Mouse (Mus musculus): ENCODE measurements around the gene Ube2f.

The Ube2f gene

DNA sequence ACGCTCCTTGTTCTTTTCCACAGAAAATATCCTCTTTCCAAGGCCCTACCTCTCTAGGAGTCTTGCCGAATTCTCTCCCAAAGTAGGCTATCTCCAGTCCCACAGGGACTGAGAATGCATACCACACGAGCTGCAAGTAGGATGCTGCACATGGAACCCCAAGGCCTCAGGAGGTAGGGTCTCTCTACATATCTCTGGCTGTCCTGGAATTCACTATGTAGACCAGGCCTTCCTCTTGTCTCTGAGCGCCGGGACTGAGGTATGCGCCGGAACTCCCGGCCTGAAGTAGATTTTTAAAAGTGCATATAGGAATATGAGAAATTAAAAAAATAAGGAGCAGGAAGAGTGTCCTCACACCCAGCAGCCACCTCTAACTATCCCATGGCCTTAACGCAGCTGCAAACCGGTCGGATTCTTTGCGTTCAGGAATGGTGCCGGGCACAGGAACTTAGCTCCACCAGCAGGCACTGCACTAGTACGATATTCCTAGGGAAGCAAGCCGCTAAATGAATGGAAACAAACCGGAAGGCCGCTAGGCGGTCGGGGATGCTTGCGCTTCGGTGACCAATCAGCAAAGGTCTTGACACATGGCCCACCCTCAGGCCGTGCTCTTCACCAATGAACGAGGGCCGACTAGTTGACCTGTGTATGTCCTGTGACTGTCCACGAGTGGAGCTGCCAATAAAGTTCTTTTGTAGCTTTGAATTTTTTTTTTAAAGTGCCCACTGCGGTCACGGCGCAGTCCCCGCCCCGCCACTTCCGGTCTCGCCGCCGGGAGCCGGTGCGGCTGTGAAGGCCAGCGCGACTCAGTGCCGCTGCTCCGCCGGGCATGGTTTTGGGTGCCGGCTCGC is at the start of gene Ube2f:
Gene Ube2f, plus strand, starts transcription at position 741 of the 851 bp plus-strand sequence.
- peak; percentile 75 to 89 for DNase-seq (ENCODE audit: low spot score in 2 of 2)

DNA sequence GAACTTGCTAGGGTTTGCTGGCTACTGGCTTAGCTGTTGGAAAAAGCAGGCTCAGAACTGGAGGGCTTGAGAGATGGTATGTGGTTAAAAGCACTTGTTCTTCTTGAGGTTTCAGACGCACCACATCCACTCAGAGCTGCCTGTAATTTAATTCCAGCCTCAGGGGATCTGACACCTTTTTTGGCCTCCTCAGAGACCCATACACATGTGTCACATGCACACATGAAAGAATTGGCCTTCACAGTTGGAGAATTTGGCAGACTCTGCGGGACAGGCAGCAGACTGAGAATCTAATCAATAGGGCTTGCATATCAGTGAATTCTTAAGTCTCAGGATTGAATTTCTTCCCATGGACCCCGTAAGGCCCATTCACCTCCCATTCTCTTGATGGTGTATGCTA is 49.0 kb upstream of the Ube2f start:
- no peak for DNase-seq (ENCODE audit: low spot score in 2 of 2)

GRCm38 (mm10) chr1:91204221-91204765 is 45.8 kb upstream of the Ube2f start:
- DNase-seq (ENCODE audit: low spot score in 2 of 2) = no peak

DNA sequence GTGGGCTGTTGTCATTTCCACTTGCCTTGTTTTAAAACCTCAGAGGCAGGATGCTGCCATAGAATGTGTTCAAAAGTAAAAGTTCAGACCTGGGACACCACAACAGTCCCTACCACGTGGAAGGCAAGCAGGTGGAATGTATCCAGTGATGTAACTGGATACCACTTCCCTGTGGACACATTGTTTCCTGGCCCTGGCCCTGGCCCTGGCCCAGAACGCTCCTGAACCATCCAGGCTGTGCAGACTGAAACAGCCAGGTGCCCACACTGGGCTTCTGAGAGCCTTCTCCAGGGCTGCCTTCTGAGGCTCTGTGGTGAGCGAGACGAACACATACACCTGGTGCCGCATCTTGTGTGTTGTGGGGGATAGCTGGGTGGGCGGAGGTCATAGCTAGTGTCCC is 44.5 kb upstream of the Ube2f start:
- no peak for DNase-seq (ENCODE audit: low spot score in 2 of 2)

DNA sequence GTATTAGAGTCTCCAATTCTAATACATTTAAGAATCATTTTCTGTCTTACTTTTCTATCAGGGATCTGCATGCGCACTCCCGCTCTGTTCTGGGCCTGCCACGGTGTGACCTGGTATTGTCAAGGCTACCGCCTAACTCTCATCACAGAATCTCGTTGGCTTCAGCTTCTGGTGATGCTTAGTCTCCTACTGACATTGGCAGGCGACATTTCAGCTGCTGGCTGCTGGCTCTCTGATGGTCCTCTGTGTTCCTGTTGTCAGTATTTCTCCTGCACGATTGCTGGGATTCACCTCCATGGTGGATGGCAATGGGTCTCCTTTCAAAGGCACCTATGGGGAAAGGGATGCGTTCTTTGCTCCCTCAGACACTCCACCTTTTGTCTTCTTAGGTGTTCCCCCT is 43.8 kb upstream of the Ube2f start:
- no peak for DNase-seq (ENCODE audit: low spot score in 2 of 2)

GRCm38 (mm10) chr1:91206873-91207272 is 43.2 kb upstream of the Ube2f start:
- DNase-seq (ENCODE audit: low spot score in 2 of 2) = no peak

DNA sequence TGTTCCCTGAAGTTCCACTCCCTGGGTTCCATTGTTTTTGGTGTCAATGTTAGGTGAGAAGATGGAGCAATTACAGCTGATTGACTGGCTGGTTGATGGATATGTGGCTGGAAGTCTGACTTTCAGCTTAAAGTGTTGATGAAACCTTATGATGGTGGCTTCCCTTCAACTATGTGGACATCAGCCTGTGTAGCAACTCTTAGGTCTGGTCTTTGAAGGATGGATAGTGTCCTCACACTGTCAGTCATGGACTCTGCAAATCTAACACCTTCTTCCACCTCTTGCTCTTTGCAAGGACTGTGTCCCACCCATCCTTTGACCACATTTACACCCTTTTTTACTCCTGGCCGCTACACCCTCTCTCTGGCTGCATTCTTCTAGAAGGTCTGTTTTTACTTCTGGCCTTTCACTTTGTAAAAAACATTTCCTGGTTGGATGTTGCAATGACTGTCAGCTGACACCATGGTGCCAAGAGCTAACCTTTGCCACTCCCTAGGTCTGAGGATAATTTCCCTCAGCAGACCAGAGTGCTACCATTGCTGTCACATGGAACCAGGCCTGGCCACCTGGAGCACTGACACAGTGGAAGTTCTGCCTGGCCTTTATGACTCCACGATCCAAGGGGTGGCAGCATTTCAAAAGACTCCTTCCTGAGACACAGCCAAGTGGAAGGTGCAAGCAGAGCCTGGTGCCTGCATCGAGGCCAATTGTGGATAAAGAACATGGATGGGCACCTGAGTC is 42.6 kb upstream of the Ube2f start:
- no peak for DNase-seq (ENCODE audit: low spot score in 2 of 2)

GRCm38 (mm10) chr1:91209343-91209742 is 40.8 kb upstream of the Ube2f start:
- peak in 1 of 2 experiments; percentile 41 for DNase-seq (ENCODE audit: low spot score in 2 of 2)

GRCm38 (mm10) chr1:91209785-91210184 is 40.3 kb upstream of the Ube2f start:
- peak; percentile 73 to 86 for DNase-seq (ENCODE audit: low spot score in 2 of 2)

GRCm38 (mm10) chr1:91211099-91211498 is 39.0 kb upstream of the Ube2f start:
- peak; percentile 45 to 63 for DNase-seq (ENCODE audit: low spot score in 2 of 2)

- DNase-seq (ENCODE audit: low spot score in 2 of 2) = no peak
Observed at GRCm38 (mm10) chr1:91211591-91212008, 38.5 kb upstream of the Ube2f start.

DNA sequence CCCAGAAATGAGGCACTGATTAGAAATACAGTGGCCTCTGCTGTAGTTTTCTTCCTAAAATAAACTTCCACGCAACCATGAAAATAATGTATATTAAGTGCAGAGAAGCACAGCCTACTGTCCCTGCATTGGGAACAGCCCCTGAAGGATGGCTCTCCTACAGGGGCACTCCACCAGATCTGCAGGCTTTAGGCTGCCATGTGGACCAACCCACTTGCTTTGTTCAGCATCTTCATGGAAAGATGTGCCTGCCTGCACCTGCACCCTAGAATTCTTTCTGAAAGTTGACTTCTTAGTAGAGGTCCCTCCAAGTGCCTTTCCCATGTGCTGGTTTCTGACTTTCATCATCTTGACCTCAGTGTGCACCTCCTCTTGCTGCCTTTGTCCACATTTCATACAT is 34.8 kb upstream of the Ube2f start:
- no peak for DNase-seq (ENCODE audit: low spot score in 2 of 2)

DNA sequence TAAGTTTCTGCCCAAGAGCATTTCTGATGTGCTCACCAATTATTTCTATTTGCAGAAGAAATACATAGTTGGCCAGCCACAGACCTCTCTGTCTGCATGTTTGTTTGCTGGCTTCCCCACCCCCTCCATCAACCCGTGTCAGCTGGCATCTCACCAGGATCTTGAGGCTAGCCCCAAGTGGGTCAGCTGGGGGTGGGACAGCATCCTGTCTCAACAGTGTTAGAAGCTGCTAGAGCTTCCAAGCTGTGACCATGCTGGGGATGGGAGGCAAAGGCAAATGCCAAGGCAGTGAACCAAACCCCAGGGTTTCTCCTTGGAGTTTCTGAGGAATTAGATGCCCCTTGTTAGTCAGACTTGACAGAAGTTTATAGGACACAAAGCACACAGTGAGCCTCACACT is 34.1 kb upstream of the Ube2f start:
- peak in 1 of 2 experiments; percentile 24 for DNase-seq (ENCODE audit: low spot score in 2 of 2)

DNA sequence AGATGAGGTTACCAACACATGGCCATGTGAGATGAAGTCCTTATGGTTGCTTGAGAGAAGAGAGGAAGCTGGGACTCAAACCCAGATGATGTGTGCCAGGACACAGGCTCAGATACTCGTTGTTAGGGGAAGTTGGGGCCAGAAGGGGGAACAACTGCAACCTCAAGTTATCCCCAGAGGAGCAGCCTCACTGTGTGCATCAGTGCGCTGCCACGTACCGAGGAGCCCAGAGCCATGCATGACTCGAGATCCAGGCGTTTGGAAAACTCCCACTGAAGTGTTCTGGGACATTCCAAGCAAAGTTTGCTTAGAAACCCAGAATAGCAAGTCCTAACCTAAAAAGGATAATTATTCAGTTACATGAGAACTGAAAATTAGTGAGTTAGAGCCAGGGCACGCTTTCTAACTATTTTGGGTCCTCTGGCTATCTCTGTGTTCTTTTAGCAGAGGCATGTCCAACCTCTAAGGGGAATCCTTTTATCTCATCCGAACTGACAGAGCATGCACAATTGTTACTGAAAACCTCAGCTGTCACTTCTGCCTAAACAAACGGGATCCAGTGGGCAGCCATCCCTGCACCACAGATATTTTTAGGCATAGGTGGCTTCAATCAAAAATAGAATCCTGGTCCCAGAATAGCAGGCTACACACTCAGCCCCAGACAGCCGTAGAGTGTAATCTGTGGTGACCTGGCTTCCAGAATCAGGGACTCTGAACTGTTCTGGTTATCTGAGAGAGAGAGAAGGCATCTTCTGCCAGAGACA is 33.4 kb upstream of the Ube2f start:
- DNase-seq (ENCODE audit: low spot score in 2 of 2) = no peak

DNA sequence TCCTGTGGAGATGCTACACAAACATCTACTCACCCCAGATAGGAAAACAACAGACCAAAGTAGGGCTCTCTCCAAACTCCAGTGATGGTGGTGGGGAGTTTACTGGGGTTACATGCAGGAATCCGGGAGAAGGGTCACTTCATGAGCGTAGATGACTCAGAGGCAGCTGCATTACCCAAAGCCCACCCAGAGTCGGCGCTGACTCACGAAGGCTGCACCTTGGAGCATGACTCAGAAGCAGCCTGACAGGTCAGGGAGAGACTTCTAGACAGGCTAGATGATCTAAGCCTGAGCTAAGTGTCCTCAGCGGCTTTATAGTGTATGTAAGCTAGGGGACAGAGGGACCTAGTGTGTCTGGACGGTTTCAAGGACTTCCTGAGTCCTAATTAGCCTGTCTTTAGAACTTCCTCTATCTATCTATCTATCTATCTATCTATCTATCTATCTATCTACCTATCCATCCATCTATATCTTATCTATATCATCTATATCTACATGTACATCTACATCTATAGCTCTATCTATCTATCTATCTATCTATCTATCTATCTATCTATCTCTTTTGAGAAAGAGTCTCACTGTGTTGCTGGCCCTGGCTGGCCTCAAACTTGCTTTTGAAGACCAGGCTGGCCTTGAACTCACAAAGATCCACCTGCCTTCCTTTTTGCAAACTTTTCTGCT is 30.3 kb upstream of the Ube2f start:
- DNase-seq (ENCODE audit: low spot score in 2 of 2) = no peak

- DNase-seq (ENCODE audit: low spot score in 2 of 2) = no peak
Observed at GRCm38 (mm10) chr1:91220322-91220672, 29.8 kb upstream of the Ube2f start.

DNA sequence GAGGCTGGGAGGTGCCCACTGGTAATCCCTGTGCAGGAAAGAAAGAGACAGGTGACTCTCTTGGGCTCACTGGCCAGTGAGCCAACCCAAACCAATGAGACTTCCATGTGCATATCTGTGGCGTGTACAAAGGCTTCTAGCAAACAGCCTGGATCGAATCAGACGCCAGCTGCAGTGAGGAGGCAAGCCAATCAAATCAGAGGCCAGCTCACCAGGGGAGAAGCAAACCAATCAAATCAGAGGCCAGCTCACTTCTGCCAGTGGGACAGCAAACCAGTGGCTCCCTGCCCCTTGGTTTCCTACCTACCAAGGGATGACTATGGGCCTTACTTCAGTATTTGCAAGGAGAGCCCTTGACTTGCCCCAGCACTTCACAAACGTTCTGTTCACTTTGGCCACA is 23.5 kb upstream of the Ube2f start:
- DNase-seq (ENCODE audit: low spot score in 2 of 2) = no peak

DNA sequence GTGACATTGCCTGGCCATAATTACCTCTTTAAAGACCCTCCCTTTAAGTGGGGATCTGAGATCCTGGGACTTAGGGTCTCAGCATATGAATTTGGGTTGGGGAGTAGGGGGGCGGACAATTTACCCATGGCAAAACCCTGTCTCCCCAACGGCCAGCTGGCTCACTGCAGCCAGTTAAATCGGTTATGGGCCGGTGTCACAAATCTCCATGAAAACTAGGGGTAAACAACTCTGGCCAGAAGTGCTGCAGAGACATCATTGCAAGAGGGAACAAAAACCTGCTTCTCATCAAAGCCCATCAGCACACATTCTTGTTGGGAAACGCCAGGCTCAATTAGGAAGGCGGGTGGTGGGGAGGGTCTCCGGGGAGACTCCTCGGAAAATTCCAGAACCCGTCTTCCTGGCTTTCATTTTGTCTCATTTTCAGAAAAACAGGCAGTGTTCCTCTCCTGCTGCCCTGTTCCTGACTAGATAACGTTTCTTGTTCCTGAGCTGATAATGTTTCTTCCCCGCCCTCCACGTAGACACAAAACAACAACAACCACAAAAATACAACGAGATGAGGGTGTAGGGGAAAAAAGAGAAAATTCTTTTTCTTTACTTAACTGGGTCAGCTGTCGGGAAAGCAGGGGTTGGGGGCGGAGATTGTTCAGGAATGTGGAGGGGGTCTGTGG is 22.6 kb upstream of the Ube2f start:
- no peak for DNase-seq (ENCODE audit: low spot score in 2 of 2)

DNA sequence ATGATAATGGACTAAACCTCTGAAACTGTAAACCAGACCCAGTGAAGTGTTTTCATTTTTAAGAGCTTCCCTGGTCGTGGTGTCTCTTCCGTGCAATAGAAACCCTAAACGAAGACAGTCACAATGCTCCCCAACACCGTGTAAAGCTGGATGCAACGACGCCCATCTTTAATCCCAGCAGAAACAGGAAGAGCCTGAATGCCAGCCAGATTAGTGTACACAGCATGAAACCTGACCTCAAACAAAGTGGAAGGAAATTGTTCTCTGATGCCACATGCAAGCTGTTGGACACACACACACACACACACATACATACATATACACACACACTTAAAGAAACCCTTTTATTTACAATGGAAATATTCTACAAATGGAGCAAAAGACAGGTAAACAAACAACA is 19.0 kb upstream of the Ube2f start:
- no peak for DNase-seq (ENCODE audit: low spot score in 2 of 2)

DNA sequence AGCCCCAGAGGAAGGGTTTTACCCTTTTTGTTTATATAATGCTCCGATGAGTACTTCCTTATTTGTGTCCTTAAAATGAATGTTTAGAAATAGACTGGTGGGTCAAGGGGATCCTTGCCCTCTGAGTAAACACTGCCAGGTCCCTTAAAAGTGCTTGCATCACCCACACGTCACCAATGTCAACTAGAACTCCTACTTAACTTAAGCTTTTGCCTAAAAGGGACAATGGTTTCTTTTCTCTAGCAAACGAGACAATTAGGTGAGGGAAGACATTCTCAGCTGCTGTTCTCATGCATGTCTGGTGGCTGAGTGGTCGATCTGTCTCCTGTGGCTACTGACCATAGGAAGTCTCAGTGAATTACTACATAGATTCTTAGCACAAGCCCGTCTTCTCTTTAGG is 18.2 kb upstream of the Ube2f start:
- DNase-seq (ENCODE audit: low spot score in 2 of 2) = no peak

- DNase-seq (ENCODE audit: low spot score in 2 of 2) = no peak
Observed at GRCm38 (mm10) chr1:91235395-91235794, 14.7 kb upstream of the Ube2f start.

All from cerebellum, postnatal 4 days (tissue).